Mouse (Mus musculus) spleen, postnatal 10 days (tissue): ENCODE results near the gene Lamc1.

ENCODE experiments used
- DNase-seq, 2 experiments: peaks; one replicate each; pipeline ENCODE4 v3.0.0; 2021 to 2022; ENCODE audit warnings: low spot score in 2 of 2

Gene Lamc1

GRCm38 (mm10) chr1:153266891-153267290 is 65.7 kb downstream of the Lamc1 start:
- DNase-seq = no peak

GRCm38 (mm10) chr1:153265579-153265978 is 67.0 kb downstream of the Lamc1 start:
- no peak for DNase-seq

- DNase-seq = no peak
Measured at GRCm38 (mm10) chr1:153265066-153265465, 67.5 kb downstream of the Lamc1 start.

GRCm38 (mm10) chr1:153259752-153260300 is 72.8 kb downstream of the Lamc1 start:
- DNase-seq = no peak

GRCm38 (mm10) chr1:153252540-153253210 is 79.9 kb downstream of the Lamc1 start:
- no peak for DNase-seq

- no peak for DNase-seq
Measured at GRCm38 (mm10) chr1:153251590-153252206, 80.9 kb downstream of the Lamc1 start.

GRCm38 (mm10) chr1:153241346-153241745 is 91.2 kb downstream of the Lamc1 start:
- no peak for DNase-seq

GRCm38 (mm10) chr1:153235576-153235975 is 97.0 kb downstream of the Lamc1 start:
- DNase-seq = no peak

- DNase-seq = no peak
Measured at GRCm38 (mm10) chr1:153231681-153232080, 100.9 kb downstream of the Lamc1 start.

- DNase-seq = no peak
Measured at GRCm38 (mm10) chr1:153227916-153228315, 104.7 kb downstream of the Lamc1 start.

GRCm38 (mm10) chr1:153227096-153227495 is 105.5 kb downstream of the Lamc1 start:
- DNase-seq = no peak

- DNase-seq = no peak
Measured at GRCm38 (mm10) chr1:153225786-153226725, 106.5 kb downstream of the Lamc1 start.

- no peak for DNase-seq
Measured at GRCm38 (mm10) chr1:153224331-153224730, 108.3 kb downstream of the Lamc1 start.

- no peak for DNase-seq
Measured at GRCm38 (mm10) chr1:153219376-153219775, 113.2 kb downstream of the Lamc1 start.

GRCm38 (mm10) chr1:153216516-153216915 is 116.1 kb downstream of the Lamc1 start:
- DNase-seq = no peak

- DNase-seq = no peak
Measured at GRCm38 (mm10) chr1:153215676-153216075, 116.9 kb downstream of the Lamc1 start.

GRCm38 (mm10) chr1:153210992-153211391 is 121.6 kb downstream of the Lamc1 start:
- no peak for DNase-seq

GRCm38 (mm10) chr1:153210198-153210597 is 122.4 kb downstream of the Lamc1 start:
- no peak for DNase-seq

- no peak for DNase-seq
Measured at GRCm38 (mm10) chr1:153202195-153202594, 130.4 kb downstream of the Lamc1 start.

GRCm38 (mm10) chr1:153201448-153201847 is 131.1 kb downstream of the Lamc1 start:
- no peak for DNase-seq

- no peak for DNase-seq
Measured at GRCm38 (mm10) chr1:153197316-153197850, 135.2 kb downstream of the Lamc1 start.

GRCm38 (mm10) chr1:153192945-153193344 is 139.6 kb downstream of the Lamc1 start:
- DNase-seq = no peak
